Mouse (Mus musculus) intestine, embryonic 15.5 days (tissue): ENCODE results near the gene Sik2. TPM values are rescaled to one million over a fixed set of nuclear protein-coding genes. Genes with fewer than 3 reads are reported as not detected.
A peak's percentile ranks its signal among the peaks of the same experiment; 100 is the strongest.

Experiments used
- ATAC-seq: fragments of 200-750 bp; cut with Nextera tagmentation; 2 replicates; pipeline ENCODE4 v1.8.0; 2017; ENCODE audit warnings: moderate TSS enrichment, moderate library complexity
- H3K27ac ChIP-seq: fragments of 300-500 bp; sonication (generic); 2 replicates; pipeline ENCODE4 v1.5.1; 2015; ENCODE audit warnings: mild to moderate bottlenecking, inconsistent platforms
- H3K27me3 ChIP-seq: fragments of 300-500 bp; sonication (generic); replicated peaks from 2 replicates; pipeline ENCODE4 v1.6.1; 2015; ENCODE audit warnings: inconsistent platforms
- H3K36me3 ChIP-seq: fragments of 300-500 bp; sonication (generic); 2 replicates; pipeline ENCODE4 v1.6.1; 2015; ENCODE audit warnings: inconsistent platforms
- H3K4me1 ChIP-seq: fragments of 300-500 bp; sonication (generic); replicated peaks from 2 replicates; pipeline ENCODE4 v1.6.1; 2015; ENCODE audit warnings: inconsistent platforms
- H3K4me2 ChIP-seq: fragments of 300-500 bp; sonication (generic); replicated peaks from 2 replicates; pipeline ENCODE4 v1.6.1; 2015; ENCODE audit warnings: mild to moderate bottlenecking, inconsistent platforms
- H3K4me3 ChIP-seq: fragments of 300-500 bp; sonication (generic); replicated peaks from 2 replicates; pipeline ENCODE4 v1.5.1; 2015; ENCODE audit warnings: inconsistent platforms
- H3K9ac ChIP-seq: fragments of 300-500 bp; sonication (generic); 2 replicates; pipeline ENCODE4 v1.6.1; 2015; ENCODE audit warnings: inconsistent platforms
- H3K9me3 ChIP-seq: fragments of 300-500 bp; sonication (generic); 2 replicates; pipeline ENCODE4 v1.6.1; 2016; ENCODE audit warnings: inconsistent platforms
- WGBS: fragments of 180-500 bp; shearing (Covaris S2); methylation state at CpG from one replicate; pipeline ENCODE4 v1.1.7; 2015; 5-methylcytosine and 5-hydroxymethylcytosine counted together
- polyA plus RNA-seq: library from polyadenylated mRNA; unstranded; fragments of >200 nt; fragmentation: Nextera tagmentation; extraction: Ambion mirVana; gene quantifications from 2 replicates; pipeline ENCODE4 v1.2.1, GENCODE M21; 2015

The Sik2 gene
- polyA plus RNA-seq, 1 experiment from 2014 or later = 14.6 TPM

DNA sequence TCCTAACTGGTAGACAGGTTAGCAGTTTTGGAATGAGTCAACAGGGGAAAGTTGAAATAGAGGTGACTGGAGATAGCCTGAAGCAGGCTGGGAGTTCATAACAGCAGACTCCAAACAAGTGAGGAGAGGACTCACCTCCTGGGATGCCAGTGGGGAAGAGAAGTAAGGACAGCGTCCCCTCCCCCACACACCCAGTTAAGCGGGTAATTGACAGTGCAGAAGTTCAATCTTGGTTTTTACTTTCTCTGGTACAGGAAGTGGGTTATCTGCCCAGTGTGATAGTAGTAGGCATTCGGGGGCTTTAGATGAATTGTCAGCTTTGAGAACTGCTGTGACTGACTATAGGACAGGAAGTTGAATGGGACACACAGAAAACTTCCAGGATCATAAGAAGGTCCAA lies 11.5 kb upstream of the Sik2 start:
- no peaks in the 10 kb centered on the region for H3K27me3 ChIP-seq
- H3K36me3 ChIP-seq = no peaks in the 10 kb centered on the region
- no peak for ATAC-seq
- H3K4me2 ChIP-seq = no peak overlapping the region
- H3K4me1 ChIP-seq = no peaks in the 10 kb centered on the region
- H3K4me3 ChIP-seq = no peak overlapping the region
- no peak overlapping the region for H3K9ac ChIP-seq
- 66% methylated on average over 3 of the region's 3 CpGs for WGBS
- no peak overlapping the region for H3K27ac ChIP-seq
- no peaks in the 10 kb centered on the region for H3K9me3 ChIP-seq

- Histone ChIP-seq H3K9me3 (no peaks in the 10 kb centered on the region), H3K36me3 (no peaks in the 10 kb centered on the region), H3K27ac (no peak overlapping the region), H3K4me1 (no peaks in the 10 kb centered on the region), H3K4me3 (no peak overlapping the region), H3K4me2 (no peak overlapping the region), H3K9ac (no peak overlapping the region), H3K27me3 (no peaks in the 10 kb centered on the region)
- no peak for ATAC-seq
- 75% methylated on average over 7 of the region's 7 CpGs for WGBS
Measured at GRCm38 (mm10) chr9:51019670-51020069, 10.8 kb upstream of the Sik2 start.

GRCm38 (mm10) chr9:51015732-51016131 lies 6.9 kb upstream of the Sik2 start:
- Histone ChIP-seq H3K9me3 (no peaks in the 10 kb centered on the region), H3K9ac (no peak overlapping the region), H3K27me3 (no peaks in the 10 kb centered on the region), H3K4me2 (no peak overlapping the region), H3K4me3 (no peak overlapping the region), H3K36me3 (no peaks in the 10 kb centered on the region), H3K27ac (no peak overlapping the region), H3K4me1 (no peaks in the 10 kb centered on the region)
- peak; percentile 45; the same call in 1 of the 2 replicates for ATAC-seq
- 32% methylated on average over 4 of the region's 4 CpGs for WGBS

DNA sequence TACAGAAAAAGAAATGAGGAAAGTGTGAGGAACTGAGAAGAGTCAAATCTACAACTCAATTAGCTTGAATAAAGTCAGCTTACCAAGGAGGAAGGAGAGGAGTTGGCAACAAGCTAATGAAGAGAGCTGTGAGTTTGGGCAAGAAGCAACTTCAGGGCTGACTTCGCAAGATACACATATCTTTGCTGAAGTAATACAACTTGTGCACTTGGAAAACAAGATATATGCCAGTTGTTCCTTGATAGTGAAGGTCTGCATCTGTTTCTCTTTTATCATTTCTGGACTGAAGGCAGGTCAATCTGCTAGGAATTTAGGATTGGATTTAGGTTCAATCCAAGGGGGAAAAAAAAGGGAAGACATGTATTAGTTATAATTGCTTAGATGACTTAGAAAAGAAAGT lies 4.8 kb upstream of the Sik2 start:
- no peak overlapping the region for H3K27ac ChIP-seq
- H3K9me3 ChIP-seq = no peaks in the 10 kb centered on the region
- no peak overlapping the region for H3K4me3 ChIP-seq
- no peaks in the 10 kb centered on the region for H3K4me1 ChIP-seq
- no peaks in the 10 kb centered on the region for H3K27me3 ChIP-seq
- H3K4me2 ChIP-seq = no peak overlapping the region
- WGBS = 92% methylated on average over 1 of the region's 1 CpGs
- no peak for ATAC-seq
- H3K36me3 ChIP-seq = no peaks in the 10 kb centered on the region
- H3K9ac ChIP-seq = no peak overlapping the region

GRCm38 (mm10) chr9:51009656-51009950 lies 730 bp upstream of the Sik2 start:
- H3K27ac ChIP-seq = no peak overlapping the region
- ATAC-seq = no peak; the same call in 1 of the 2 replicates
- WGBS = 6% methylated on average over 6 of the region's 6 CpGs
- H3K4me3 ChIP-seq = peak overlapping the region; percentile 89
- H3K4me2 ChIP-seq = peak overlapping the region; percentile 74
- H3K9ac ChIP-seq = peak overlapping the region; percentile 38; the same call in 1 of the 2 replicates
- H3K27me3 ChIP-seq = no peaks in the 10 kb centered on the region
- no peaks in the 10 kb centered on the region for H3K36me3 ChIP-seq
- peaks cover 3% of the 10 kb centered on the region; the same call in 1 of the 2 replicates for H3K4me1 ChIP-seq
- H3K9me3 ChIP-seq = no peaks in the 10 kb centered on the region

DNA sequence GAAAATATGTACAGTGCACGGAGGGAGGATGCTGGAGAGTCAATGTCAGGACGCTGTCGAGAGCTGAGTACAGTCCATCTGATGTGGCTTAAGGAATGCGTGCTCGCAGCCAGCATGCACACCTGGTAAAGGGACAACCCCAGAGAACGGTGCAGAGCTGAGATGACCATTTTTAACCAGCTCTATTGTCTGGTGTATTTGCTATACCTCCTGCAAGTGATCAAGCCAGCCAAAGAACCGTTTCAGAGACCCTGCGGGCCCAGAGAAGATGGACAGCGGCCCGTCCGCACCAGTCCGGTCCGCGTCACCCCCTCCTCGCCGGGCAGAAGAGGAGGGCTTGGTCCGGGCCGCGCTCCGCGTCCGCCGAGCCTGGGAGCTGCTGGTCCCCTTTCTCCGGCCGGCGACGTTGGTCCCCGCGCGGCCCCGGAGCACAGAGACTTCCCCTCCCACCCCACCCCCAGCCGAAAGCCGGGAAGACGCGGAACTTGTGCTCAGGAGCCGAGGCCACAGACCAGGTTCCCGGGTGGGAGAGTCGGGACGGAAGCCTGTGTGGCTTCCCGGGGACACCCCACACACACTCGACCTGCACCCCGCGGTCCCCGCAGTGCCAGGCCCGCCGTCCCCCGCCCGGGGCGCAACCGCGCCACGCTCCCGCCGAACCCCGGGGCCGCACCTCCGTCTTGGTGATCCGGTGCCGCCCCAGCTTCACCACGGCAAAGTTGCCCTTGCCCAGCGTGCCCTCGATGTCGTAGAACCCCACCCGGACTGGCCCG lies 619 bp downstream of the Sik2 start:
- Histone ChIP-seq H3K9me3 (no peaks in the 10 kb centered on the region), H3K4me1 (peaks cover 3% of the 10 kb centered on the region; the same call in 1 of the 2 replicates), H3K4me3 (peak overlapping the region; percentile 89), H3K36me3 (no peaks in the 10 kb centered on the region), H3K27ac (peak overlapping the region; percentile 89), H3K27me3 (no peaks in the 10 kb centered on the region), H3K9ac (peak overlapping the region; percentile 82), H3K4me2 (peak overlapping the region; percentile 80)
- peak; percentile 76 for ATAC-seq
- WGBS = under 1% methylated on average over 62 of the region's 65 CpGs

DNA sequence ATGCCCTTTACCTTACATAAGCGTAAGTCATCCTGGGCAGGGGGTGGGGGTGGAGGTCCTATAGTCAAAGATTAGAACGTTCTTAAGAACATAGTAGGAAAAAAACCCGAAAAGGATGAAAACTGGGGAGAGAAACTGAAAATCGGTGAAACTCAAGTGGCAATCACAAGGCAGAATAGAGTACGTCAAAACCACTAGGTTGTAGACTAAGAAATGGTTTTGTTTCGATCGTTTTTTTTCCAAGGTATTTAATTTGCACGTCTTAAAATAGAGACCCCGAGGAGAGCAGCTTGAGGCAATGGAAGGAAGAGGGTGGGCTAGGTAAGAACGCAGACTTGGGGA lies 1.2 kb downstream of the Sik2 start:
- Histone ChIP-seq H3K4me1 (peaks cover 3% of the 10 kb centered on the region; the same call in 1 of the 2 replicates), H3K9me3 (no peaks in the 10 kb centered on the region), H3K27me3 (no peaks in the 10 kb centered on the region), H3K9ac (peak overlapping the region; percentile 82), H3K36me3 (no peaks in the 10 kb centered on the region), H3K4me2 (peak overlapping the region; percentile 80), H3K27ac (no peak overlapping the region), H3K4me3 (peak overlapping the region; percentile 89)
- 15% methylated on average over 10 of the region's 10 CpGs for WGBS
- ATAC-seq = no peak

DNA sequence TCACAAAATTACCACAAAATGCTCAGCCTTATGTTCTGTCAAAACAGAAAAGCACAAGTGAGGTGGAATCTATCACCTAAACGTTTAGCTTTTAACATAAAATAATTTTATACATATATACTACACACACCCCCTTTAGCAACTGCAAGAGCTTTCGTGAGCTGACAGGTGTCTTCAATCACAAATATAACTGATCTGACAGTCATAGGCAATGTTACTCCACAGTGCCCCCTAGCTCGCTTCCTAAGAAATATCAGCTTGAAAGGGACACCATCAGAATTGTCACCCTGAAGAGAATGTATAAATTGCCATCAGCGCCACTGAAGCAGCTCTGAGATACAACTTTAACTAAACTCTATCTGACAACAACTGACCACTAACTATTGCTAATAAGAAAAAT lies 2.0 kb downstream of the Sik2 start:
- Histone ChIP-seq H3K4me3 (no peak overlapping the region), H3K9ac (no peak overlapping the region), H3K36me3 (no peaks in the 10 kb centered on the region), H3K27me3 (no peaks in the 10 kb centered on the region), H3K9me3 (no peaks in the 10 kb centered on the region), H3K27ac (no peak overlapping the region), H3K4me2 (no peak overlapping the region), H3K4me1 (peaks cover 3% of the 10 kb centered on the region; the same call in 1 of the 2 replicates)
- 13% methylated on average over 4 of the region's 4 CpGs for WGBS
- no peak for ATAC-seq

GRCm38 (mm10) chr9:51004062-51004461 lies 4.8 kb downstream of the Sik2 start:
- H3K4me3 ChIP-seq = no peak overlapping the region
- no peaks in the 10 kb centered on the region for H3K36me3 ChIP-seq
- H3K27ac ChIP-seq = no peak overlapping the region
- no peak for ATAC-seq
- 81% methylated on average over 1 of the region's 1 CpGs for WGBS
- H3K27me3 ChIP-seq = no peaks in the 10 kb centered on the region
- no peak overlapping the region for H3K4me2 ChIP-seq
- no peaks in the 10 kb centered on the region for H3K9me3 ChIP-seq
- H3K4me1 ChIP-seq = peaks cover 3% of the 10 kb centered on the region; the same call in 1 of the 2 replicates
- no peak overlapping the region for H3K9ac ChIP-seq

- no peak overlapping the region for H3K4me3 ChIP-seq
- H3K27ac ChIP-seq = no peak overlapping the region
- H3K4me1 ChIP-seq = no peaks in the 10 kb centered on the region
- H3K9ac ChIP-seq = no peak overlapping the region
- no peaks in the 10 kb centered on the region for H3K27me3 ChIP-seq
- no peak overlapping the region for H3K4me2 ChIP-seq
- H3K36me3 ChIP-seq = no peaks in the 10 kb centered on the region
- no peaks in the 10 kb centered on the region for H3K9me3 ChIP-seq
- no peak for ATAC-seq
Measured at GRCm38 (mm10) chr9:50986677-50987076, 22.2 kb downstream of the Sik2 start.

DNA sequence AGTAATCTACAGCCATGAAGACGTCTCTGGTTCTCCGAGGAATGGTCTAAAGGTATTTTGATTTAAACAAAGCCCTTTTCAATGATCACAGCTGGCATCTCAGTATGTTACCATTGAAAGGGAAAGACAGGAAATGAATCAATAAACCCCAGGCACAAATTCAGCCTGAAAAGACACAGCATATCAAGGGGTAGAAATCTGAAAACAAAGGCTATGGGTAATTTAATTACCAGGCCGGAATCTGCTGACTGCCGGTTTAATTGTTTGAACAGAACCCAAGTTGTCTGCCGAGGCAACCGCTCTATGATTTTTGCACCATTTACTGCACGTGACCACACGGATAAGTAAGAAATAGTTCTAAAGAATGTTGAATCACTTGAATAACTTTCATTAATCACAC lies 22.8 kb downstream of the Sik2 start:
- H3K4me3 ChIP-seq = no peak overlapping the region
- no peak overlapping the region for H3K9ac ChIP-seq
- no peaks in the 10 kb centered on the region for H3K4me1 ChIP-seq
- no peak for ATAC-seq
- H3K27ac ChIP-seq = no peak overlapping the region
- no peaks in the 10 kb centered on the region for H3K27me3 ChIP-seq
- no peak overlapping the region for H3K4me2 ChIP-seq
- no peaks in the 10 kb centered on the region for H3K9me3 ChIP-seq
- H3K36me3 ChIP-seq = no peaks in the 10 kb centered on the region
- WGBS = 42% methylated on average over 8 of the region's 8 CpGs

DNA sequence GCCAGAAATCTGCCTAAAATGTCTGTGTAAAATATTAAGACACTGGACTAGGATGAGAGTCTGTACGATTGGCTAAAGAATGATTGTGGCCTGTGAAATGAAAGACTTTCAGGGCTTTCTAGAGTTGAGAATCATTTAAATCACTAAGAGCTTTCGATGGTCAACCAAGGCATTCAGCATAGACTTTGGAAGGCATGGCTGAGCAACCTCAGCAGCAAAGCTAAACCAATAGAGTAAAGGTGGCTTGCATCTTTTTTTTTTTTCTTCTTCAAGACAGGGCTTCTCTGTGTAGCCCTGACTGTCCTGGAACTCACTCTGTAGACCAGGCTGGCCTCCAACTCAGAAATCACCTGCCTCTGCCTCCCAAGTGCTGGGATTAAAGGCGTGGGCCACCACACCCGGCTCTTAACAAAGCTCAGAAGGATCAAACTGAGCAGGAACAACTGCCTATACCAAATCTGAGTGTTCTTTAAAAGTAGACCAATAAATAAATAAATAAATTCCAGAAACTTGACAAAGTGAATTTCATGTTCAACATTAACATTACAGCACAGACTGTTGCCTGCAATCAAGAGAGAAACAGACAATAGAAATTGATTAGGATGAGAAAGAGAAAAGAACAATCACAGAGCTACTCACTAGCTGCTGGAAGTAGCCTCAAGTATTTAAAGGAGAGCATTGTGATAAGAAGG lies 27.2 kb downstream of the Sik2 start:
- H3K27ac ChIP-seq = no peak overlapping the region
- 92% methylated on average over 4 of the region's 4 CpGs for WGBS
- no peaks in the 10 kb centered on the region for H3K27me3 ChIP-seq
- no peaks in the 10 kb centered on the region for H3K36me3 ChIP-seq
- no peak overlapping the region for H3K9ac ChIP-seq
- ATAC-seq = no peak
- H3K4me3 ChIP-seq = no peak overlapping the region
- H3K4me1 ChIP-seq = no peaks in the 10 kb centered on the region
- no peaks in the 10 kb centered on the region for H3K9me3 ChIP-seq
- no peak overlapping the region for H3K4me2 ChIP-seq

DNA sequence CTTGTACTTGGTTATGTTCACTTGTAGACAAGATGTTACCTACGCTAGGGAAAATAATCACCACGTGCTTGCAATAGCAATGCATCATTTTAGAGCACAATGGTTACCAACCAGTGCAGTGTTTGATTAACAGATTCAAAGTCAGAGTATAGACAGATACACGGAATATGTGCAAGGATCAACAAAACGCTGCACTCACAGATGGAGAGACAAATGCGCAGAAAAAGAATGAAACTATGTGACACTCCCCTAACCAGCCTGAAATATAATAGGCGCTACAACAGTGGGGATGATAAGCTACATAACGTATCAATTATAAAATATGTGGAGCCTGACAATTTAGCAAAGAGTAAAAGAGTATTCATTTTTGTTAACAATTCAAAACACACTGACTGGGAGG lies 34.2 kb downstream of the Sik2 start:
- Histone ChIP-seq H3K27ac (no peak overlapping the region), H3K27me3 (no peaks in the 10 kb centered on the region), H3K4me3 (no peak overlapping the region), H3K36me3 (no peaks in the 10 kb centered on the region), H3K4me2 (no peak overlapping the region), H3K9me3 (no peaks in the 10 kb centered on the region), H3K4me1 (no peaks in the 10 kb centered on the region), H3K9ac (no peak overlapping the region)
- ATAC-seq = no peak
- WGBS = 89% methylated on average over 7 of the region's 7 CpGs
